Mouse (Mus musculus) brain, embryonic 14.5 days (tissue): ENCODE results near the gene Kif26a. TPM values are rescaled to one million over a fixed set of nuclear protein-coding genes. Genes with fewer than 3 reads are reported as not detected.

Experiments
- DNase-seq: peaks from one replicate; pipeline ENCODE4 v3.0.0-alpha.2; 2011; ENCODE audit warnings: low read depth
- CTCF ChIP-seq: fragments of 200-500 bp; IDR thresholded peaks from 2 replicates; pipeline ENCODE4 v1.5.1; 2012; ENCODE audit warnings: inconsistent platforms, mild to moderate bottlenecking, moderate library complexity, borderline replicate concordance; ENCODE audit not compliant: insufficient read depth, insufficient read length; ENCODE audit errors: extremely low read depth
- POLR2A ChIP-seq: fragments of 200-500 bp; IDR thresholded peaks from 2 replicates; pipeline ENCODE4 v1.6.1; 2012; ENCODE audit warnings: mild to moderate bottlenecking, inconsistent platforms, borderline replicate concordance; ENCODE audit not compliant: poor library complexity, insufficient read depth, insufficient read length, severe bottlenecking; ENCODE audit errors: extremely low read depth
- polyA plus RNA-seq: library from polyadenylated mRNA; depleted of rRNA; stranded (reverse); fragments of >200 nt; gene quantifications from 2 replicates; pipeline ENCODE4 v1.2.3, GENCODE M21; 2012

The Kif26a gene
- polyA plus RNA-seq, 1 experiment: 35.8 TPM

DNA sequence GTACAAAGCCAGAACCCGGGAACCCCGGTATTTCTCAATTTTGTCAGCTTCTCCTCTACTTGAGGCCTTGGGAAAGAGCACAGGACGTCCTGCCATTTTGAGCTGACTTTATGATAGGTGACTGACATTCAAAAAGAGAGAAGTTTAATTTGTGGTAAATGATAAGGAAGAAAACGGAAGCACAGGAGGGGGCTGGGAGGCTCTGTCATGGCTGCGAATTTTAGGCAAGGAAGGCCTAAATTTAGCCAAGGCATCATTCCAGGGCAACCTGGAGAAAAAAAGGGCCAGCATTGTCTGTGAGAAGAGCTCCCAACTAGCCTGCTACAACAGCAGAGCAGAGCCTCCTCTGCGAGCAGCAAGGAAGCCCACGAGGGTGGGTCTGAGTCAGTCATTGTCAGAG lies 5.3 kb upstream of the Kif26a start:
- TF ChIP-seq POLR2A (no peak), CTCF (no peak)
- no peak for DNase-seq

DNA sequence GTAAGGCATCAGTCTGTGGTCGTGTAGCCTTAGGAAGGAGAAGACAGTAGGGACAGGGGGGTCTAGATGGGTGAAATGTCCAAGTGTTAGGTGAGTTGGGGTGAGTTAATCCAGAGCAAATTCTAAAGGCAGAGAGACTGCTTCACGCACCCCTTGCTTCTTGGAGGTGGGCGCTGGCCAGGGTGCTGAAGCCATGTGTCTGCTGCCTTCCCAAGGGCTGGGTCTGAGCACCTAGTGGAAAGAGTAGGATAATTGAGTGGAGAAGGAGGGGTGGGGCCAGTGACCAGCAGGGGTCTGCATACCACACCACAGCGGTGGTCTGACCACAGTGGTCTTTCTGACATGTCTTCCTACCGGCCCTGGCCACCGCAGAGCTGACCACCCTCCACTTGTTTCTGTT lies 4.7 kb upstream of the Kif26a start:
- no peak for DNase-seq

DNA sequence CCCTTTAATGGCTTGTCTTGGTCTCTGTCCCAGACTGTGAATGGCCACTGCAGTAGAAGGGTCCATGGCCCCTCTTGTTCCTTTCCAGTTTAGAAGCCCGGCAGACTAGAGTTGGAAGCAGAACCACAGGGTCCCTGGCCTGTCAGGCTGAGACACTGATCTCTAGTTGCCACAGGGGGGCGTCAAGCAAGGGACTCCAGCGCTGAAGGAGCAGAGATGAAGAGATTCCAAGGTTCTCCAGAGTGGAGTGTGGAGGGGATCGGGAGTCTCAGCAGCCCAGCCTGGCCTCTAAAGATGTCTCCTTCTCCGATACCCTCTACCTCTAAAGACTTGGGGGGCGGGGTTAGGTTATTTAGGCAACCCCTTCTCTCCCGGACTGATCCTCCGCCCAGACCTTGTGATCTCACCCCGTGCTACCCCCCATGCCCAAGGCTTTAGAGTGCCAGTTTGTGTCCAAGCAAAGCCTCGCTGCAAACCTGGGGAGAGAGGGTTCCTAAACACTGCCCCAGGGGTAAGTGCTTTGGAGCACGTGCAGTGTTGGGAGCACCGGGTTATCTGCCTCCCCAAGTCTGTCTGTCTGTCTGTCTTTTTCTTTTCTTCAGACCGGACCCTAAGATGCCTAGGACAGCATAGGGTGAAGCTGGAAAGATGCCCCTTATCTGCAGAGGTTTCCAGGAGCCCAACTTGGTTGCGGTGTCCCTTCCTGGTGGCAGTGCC lies 2.7 kb upstream of the Kif26a start:
- TF ChIP-seq CTCF: peak; percentile 65
- TF ChIP-seq POLR2A: no peak
- peak; percentile 82 for DNase-seq

More for the DNA sequence above, 4.7 kb upstream of the Kif26a start:
- no peak for TF ChIP-seq CTCF
- TF ChIP-seq POLR2A: no peak

DNA sequence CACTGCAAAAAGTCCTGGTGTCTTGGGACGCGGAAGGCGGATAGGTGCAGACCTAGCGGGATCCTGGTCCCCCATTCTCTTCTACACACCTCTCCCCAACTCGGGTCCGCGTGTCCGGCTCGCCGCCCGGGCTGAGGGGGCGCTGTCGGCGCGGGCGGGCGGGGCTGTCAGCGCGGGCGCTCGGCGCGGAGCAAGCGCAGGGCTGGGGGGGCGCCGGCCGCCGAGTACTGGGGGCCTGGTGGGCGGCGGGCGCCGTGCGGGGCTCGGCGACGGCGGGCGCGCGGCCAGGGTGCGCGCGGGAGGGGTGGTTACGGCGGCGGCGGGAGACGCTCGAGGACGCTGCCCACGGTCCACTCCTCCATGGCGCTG lies 2.2 kb upstream of the Kif26a start:
- TF ChIP-seq POLR2A: no peak
- TF ChIP-seq CTCF: peak; percentile 21; the same call in 1 of the 2 replicates
- no peak for DNase-seq

DNA sequence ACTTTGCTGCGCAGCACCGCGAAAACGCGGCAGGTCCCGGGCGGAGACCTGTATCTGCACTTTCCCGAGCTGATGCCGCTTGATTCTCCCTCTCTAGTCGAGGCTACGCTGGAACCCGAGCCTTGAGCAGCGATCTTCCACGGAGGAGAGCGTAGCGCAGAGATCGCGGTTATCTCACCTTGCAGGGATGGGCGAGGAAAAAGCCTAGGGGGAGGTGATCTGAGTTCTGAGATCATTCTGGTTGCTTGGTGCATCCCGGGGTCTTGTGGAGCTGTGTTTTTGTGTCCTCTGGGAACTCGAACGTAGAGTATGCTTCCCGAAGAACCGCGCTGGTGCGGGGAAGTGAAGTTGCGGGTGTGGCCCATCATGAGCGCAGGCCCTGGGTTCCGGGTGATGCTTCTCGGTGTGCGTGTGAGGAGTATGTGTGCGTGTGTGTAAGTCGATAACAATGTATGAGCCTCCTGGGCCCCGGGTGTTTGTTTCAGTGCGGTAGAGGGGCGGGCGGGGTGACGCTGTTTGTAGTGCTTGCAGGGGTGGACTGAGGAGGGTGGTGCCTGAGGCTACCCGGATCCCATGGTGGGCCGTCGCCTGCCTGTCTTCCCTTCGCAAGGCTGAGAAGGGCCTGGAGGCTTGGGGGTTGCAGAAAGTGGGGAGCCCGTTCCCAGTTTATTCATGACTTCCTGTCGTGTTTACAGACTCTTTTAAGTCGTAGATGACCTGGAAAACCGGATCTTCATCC lies 1.5 kb upstream of the Kif26a start:
- DNase-seq: no peak
- TF ChIP-seq CTCF (no peak), POLR2A (no peak)

DNA sequence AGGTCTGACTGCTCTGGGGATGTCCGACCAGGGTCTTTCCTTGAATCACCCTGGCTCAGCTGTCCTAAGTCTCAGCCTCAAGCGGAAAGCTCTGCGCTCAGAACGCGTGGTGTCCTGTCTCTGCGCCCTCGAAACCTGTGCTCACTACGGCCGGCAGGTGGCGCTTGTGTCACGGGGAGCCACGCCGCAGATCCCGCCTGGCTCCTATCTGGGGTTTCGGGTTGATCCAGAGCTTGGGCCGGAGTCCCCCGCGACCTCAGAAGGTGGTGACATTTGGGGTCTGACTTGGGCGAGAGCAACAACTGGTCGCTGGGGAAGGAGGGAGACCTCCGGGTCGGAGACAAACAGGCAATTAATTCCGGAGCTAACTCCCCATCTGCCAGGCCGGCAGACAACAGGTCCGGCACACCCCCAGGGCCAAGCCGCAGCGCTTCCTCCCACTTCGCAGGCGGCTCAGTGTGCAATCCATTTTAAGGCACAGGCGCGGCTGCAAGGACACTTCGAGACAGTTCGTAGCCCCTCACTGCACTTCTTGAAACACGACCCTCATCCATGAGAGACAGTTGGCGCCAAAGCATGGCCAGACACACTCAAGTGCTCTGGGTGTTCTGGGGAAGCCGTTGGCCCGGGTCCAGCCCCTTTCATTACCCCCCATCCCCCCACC lies 665 bp upstream of the Kif26a start:
- no peak for TF ChIP-seq POLR2A
- TF ChIP-seq CTCF: peak; percentile 97
- peak; percentile 93 for DNase-seq

DNA sequence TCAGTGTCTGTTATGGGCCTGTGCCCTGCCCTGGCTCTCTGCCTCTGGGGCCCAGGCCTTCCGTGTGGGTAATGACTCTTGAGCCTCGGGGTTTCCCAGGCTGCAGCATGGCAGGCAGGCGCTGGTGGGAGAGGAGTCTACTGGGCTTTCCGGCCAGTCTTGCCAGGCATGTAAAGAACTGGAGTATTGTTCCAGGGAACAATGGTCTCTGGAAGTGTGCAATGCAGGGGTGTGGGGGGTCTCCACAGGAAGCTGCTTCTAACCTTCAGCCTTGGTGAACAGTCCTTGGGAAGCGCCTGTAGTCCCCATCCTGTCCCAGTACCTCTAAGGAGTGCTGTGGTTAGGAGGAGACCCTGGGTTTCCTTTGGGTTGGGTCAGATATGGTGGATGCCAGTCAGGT lies 1.4 kb downstream of the Kif26a start:
- no peak for TF ChIP-seq CTCF
- no peak for TF ChIP-seq POLR2A

DNA sequence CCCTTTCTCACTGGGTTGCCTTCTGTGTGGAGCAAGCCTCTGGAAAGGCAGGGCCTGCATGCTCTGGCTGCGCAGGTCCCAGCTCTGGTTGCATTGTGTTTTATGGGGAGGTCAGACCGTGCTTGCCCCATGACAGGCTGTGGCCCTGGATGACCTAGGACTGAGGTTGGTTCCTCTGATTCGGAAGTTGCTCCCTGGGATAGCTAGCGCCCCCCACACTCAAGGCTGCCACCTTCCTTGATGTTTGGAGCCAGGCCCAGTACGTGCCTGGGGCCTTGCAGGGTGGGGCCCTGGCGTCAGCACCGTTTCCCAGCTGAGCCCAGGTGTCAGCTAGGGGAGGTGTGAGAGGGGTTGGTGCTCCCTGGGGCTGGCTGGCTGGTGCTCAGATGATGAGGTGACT lies 4.0 kb downstream of the Kif26a start:
- no peak for DNase-seq
- TF ChIP-seq POLR2A (no peak), CTCF (no peak)

More for the DNA sequence above, 1.4 kb downstream of the Kif26a start:
- DNase-seq: no peak

DNA sequence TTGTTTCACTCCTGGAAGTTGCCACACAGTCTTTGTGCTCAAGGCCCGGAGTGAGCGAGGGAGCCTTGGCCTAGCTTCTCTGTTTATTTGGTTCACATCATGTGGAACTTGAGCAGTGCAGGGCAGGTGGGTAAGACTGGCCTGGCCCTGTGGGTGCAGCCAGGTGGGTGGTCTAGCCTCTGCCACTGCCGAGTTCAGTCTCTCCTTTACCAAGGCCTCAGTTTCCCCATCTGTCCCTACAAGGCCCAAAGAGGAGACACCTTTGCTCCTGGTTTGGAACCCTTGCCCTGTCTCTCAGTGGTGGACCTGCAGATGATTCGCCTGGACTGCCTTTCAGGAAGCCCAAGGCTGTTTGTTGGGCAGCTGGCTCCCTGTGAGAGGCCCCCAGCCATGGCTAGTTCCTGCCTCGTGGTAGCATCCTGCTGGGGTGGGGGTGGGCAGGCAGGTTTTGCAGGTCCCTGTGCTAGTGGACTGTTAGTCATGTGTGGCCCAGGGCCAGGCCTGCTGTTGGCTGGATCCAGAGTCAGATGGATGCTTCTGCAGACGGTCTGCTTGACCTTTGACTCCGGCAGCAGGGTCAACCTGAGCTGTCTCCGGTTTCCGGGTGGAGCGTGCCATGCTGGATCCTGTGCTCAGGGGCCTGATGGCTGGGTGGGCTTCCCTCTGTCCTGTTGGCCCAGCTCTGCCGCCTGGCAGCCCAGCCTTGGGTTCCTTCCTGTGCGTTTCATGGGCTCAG lies 5.4 kb downstream of the Kif26a start:
- DNase-seq: no peak
- no peak for TF ChIP-seq CTCF
- no peak for TF ChIP-seq POLR2A

DNA sequence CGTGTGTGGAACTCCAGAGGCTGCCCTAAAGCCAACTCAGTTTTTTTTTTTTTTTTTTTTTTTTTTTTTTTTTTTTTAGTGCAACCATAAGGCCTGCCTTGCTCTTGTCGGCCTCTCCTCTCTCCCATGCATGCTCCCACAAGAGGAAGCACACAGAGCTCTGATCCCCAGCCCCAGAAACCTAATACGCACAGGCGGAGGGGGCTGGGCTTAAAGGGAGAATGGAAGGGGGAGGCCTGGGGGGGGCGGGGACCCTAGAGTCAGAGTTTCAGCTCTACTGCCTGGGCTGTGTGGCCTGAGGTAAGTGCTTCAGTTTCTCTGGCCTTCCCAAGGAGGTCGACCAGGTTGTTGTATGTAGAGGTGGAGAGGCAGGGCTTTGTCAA lies 6.0 kb downstream of the Kif26a start:
- no peak for DNase-seq
- TF ChIP-seq POLR2A: no peak
- TF ChIP-seq CTCF: no peak

DNA sequence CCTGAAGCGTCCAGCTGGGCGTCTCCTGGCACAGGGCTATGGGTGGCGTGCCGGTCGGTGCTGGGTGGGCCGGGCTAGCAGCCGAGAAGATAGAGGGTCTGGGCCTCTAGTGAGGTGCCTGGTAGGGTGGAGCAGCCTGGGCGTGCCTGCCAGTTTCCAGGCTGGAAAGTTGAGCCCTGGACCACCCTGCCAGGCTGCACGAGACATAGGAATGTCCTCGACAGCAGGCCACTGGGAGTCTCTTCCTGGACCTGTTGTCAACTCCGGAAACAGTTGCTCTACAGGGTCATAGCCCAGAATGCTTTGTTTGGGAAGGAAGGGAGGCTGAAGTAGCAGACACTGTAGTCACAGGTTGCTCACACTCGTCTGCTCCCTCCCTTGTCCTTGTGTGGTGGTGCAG lies 7.6 kb downstream of the Kif26a start:
- DNase-seq: no peak
- no peak for TF ChIP-seq CTCF
- no peak for TF ChIP-seq POLR2A
